ENCODE assay signal across 9 mouse cellular contexts in the genomic region with DNA sequence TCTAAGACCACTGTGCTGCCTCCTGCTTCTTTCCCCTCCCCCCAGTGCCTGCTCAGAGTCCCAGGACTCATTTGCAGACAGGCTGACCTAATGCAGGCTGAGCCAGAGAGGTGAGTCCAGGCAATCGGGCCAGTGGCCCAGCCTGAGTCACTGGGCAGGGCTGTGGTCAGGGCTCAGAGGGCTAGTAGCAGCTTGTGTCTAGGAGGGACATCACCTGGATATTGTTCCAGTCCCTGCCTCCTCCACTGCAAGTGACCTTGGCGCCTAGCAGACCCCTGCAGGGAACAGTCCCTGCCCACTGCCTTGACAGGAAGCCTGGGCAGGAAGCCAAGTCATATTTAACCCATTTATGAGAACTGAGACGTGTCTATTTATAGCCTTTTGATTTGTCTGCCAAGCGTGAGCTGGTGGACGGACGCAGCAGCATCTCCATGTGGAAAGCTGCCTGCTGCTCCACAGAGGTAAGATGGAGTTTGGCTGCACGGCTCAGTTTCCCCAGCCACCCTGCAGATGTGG. TPM values are rescaled to one million over a fixed set of nuclear protein-coding genes. Genes with fewer than 3 reads are reported as not detected.
DNase-seq lines count a peak whose midpoint lies in the region; ATAC-seq lines count a peak whose summit lies in the region.
"Had no signal": no experiment of that assay in that cellular context is flagged by ENCODE, and none has a peak within 500 bp of the region (broad histone marks: within the 10 kb centered on the region; RNA-seq: fewer than 3 reads in every experiment).

No protein-coding gene starts in this region.

- H3K9me3 ChIP-seq in liver, embryonic 12.5 days (replicated peaks): 0 out of 2 replicates have a peak, but pooled peaks cover 5% of the 10 kb centered on the region

- no peak overlapping the region for H3K9ac ChIP-seq in liver, embryonic 12.5 days

- H3K36me3 ChIP-seq in liver, embryonic 12.5 days: no peaks in the 10 kb centered on the region

- ATAC-seq in frontal cortex, adult (ENCODE audit: low TSS enrichment): no peak
- ATAC-seq in inflammation-experienced regulatory T-cells, adult 6 months: peak; percentile 57
- ATAC-seq in liver, embryonic 12.5 days: peak; percentile 42; the same call in 1 of the 2 replicates

- no peaks in the 10 kb centered on the region for H3K27me3 ChIP-seq in liver, embryonic 12.5 days (replicated peaks)

- 18% methylated on average over 7 of the region's 7 CpGs for WGBS in liver, embryonic 12.5 days (ENCODE audit: insufficient replicate concordance)

- peak overlapping the region; percentile 16; the same call in 1 of the 2 replicates for H3K4me2 ChIP-seq in liver, embryonic 12.5 days

- H3K4me3 ChIP-seq in liver, embryonic 12.5 days: no peak overlapping the region

- peaks cover 24% of the 10 kb centered on the region for H3K4me1 ChIP-seq in liver, embryonic 12.5 days

- peak; percentile 16 to 17 for DNase-seq in frontal cortex, postnatal 10 days (ENCODE audit: low spot score in 2 of 2)
- DNase-seq in adrenal gland, postnatal 25 days: peak; percentile 56
- DNase-seq in gastrocnemius, adult 18-20 months (ENCODE audit: low spot score): peak; percentile 79
- peak; percentile 11 for DNase-seq in ovary, postnatal 10 days (ENCODE audit: low spot score)
- peak; percentile 5 to 15 for DNase-seq in thymus, postnatal 10 days (ENCODE audit: low spot score in 2 of 2)

- H3K27ac ChIP-seq in liver, embryonic 12.5 days: no peak overlapping the region

RNA-seq across cellular contexts. Expression of gene Fam187b, which starts 27.0 kb away (rescaled TPM):
- total RNA-seq in adrenal gland, postnatal 25 days (2021): 1.00 TPM in 1 of 2 replicates, not detected in the other
- total RNA-seq in gastrocnemius, adult 18-20 months (2021): not detected
- 1 to 10 TPM in 1 of 3 experiments, under 1 TPM in 2; 0.55 to 1.0 (median 0.96) TPM for polyA plus RNA-seq in inflammation-experienced regulatory T-cells, adult 6 months (2017; shearing (Covaris generic))
- 1.9 and 2.8 TPM in 2 replicates for polyA plus RNA-seq in liver, embryonic 12.5 days (2016; fragmentation: Nextera tagmentation; extraction: Ambion mirVana)

RNA-seq across cellular contexts. Expression of gene Lsr, which starts 27.3 kb away (rescaled TPM):
- total RNA-seq in adrenal gland, postnatal 25 days (2021): 4.7 and 5.1 TPM in 2 replicates
- under 1 TPM; 0.30 to 0.55 TPM for total RNA-seq in gastrocnemius, adult 18-20 months (2021)
- 1 to 10 TPM; 1.1 to 2.1 (median 1.4) TPM for polyA plus RNA-seq in inflammation-experienced regulatory T-cells, adult 6 months (2017; shearing (Covaris generic))
- polyA plus RNA-seq in liver, embryonic 12.5 days (2016; fragmentation: Nextera tagmentation; extraction: Ambion mirVana): 27.3 and 28.2 TPM in 2 replicates

RNA-seq across cellular contexts. Expression of gene Fxyd5, which starts 41.7 kb away (rescaled TPM):
- 35.9 and 36.5 TPM in 2 replicates for total RNA-seq in adrenal gland, postnatal 25 days (2021)
- total RNA-seq in gastrocnemius, adult 18-20 months (2021): 10 to 100 TPM in 1 of 2 experiments, 1 to 10 TPM in 1; 7.6 to 13.4 TPM
- 1,000 to 10,000 TPM; 1,847 to 2,152 (median 2,080) TPM for polyA plus RNA-seq in inflammation-experienced regulatory T-cells, adult 6 months (2017; shearing (Covaris generic))
- polyA plus RNA-seq in liver, embryonic 12.5 days (2016; fragmentation: Nextera tagmentation; extraction: Ambion mirVana): 19.0 and 22.3 TPM in 2 replicates

RNA-seq across cellular contexts. Expression of gene Usf2, which starts 44.0 kb away (rescaled TPM):
- 150 and 153 TPM in 2 replicates for total RNA-seq in adrenal gland, postnatal 25 days (2021)
- total RNA-seq in gastrocnemius, adult 18-20 months (2021): 10 to 100 TPM; 80.6 to 92.8 TPM
- polyA plus RNA-seq in inflammation-experienced regulatory T-cells, adult 6 months (2017; shearing (Covaris generic)): 10 to 100 TPM in 2 of 3 experiments, 1 to 10 TPM in 1; 8.8 to 18.8 (median 13.6) TPM
- polyA plus RNA-seq in liver, embryonic 12.5 days (2016; fragmentation: Nextera tagmentation; extraction: Ambion mirVana): 13.9 and 18.1 TPM in 2 replicates

RNA-seq across cellular contexts. Expression of gene Fxyd7, which starts 50.7 kb away (rescaled TPM):
- 0.55 TPM in 1 of 2 replicates, not detected in the other for total RNA-seq in adrenal gland, postnatal 25 days (2021)
- total RNA-seq in gastrocnemius, adult 18-20 months (2021): 1 to 10 TPM in 1 of 2 experiments, under 1 TPM in 1; 0.94 to 1.2 TPM
- not detected for polyA plus RNA-seq in inflammation-experienced regulatory T-cells, adult 6 months (2017; shearing (Covaris generic))
- 0.45 and 0.55 TPM in 2 replicates for polyA plus RNA-seq in liver, embryonic 12.5 days (2016; fragmentation: Nextera tagmentation; extraction: Ambion mirVana)
- total RNA-seq: ES-E14 had no signal

Comparison
In these comparisons a context has a peak if more than half of its experiments do, and no peak if none do; other contexts are left out.
1. DNase-seq: peak in every context shown above with its lines; median percentile 79 in gastrocnemius, adult 18-20 months; 56 in adrenal gland, postnatal 25 days; 16 in frontal cortex, postnatal 10 days; 11 in ovary, postnatal 10 days; 10 in thymus, postnatal 10 days.